Mouse (Mus musculus) stomach, embryonic 16.5 days (tissue): Measurements from ENCODE around the gene Atp6ap1l. TPM values are rescaled to one million over a fixed set of nuclear protein-coding genes. Genes with fewer than 3 reads are reported as not detected.

Experiments
- ATAC-seq: fragments of 200-750 bp; cut with Nextera tagmentation; 2 replicates; pipeline ENCODE4 v1.8.0; 2017; ENCODE audit warnings: moderate number of reproducible peaks, moderate TSS enrichment; ENCODE audit not compliant: insufficient read depth, low FRiP score
- H3K27ac ChIP-seq: fragments of 300-500 bp; sonication (generic); 2 replicates; pipeline ENCODE4 v1.5.1; 2014; ENCODE audit warnings: low read length
- H3K27me3 ChIP-seq: fragments of 300-500 bp; sonication (generic); 2 replicates; pipeline ENCODE4 v1.6.1; 2014; ENCODE audit warnings: low read length, control low read depth, mixed read lengths; ENCODE audit not compliant: control insufficient read depth, insufficient read depth
- H3K36me3 ChIP-seq: fragments of 300-500 bp; sonication (generic); 2 replicates; pipeline ENCODE4 v1.6.1; 2014; ENCODE audit warnings: low read length; ENCODE audit not compliant: control insufficient read depth, insufficient read depth
- H3K4me1 ChIP-seq: fragments of 300-500 bp; sonication (generic); 2 replicates; pipeline ENCODE4 v1.6.1; 2014; ENCODE audit warnings: low read length, control low read depth, mixed read lengths; ENCODE audit not compliant: control insufficient read depth, insufficient read depth
- H3K4me2 ChIP-seq: fragments of 300-500 bp; sonication (generic); 2 replicates; pipeline ENCODE4 v1.6.1; 2014; ENCODE audit warnings: low read depth, low read length, mixed read lengths
- H3K4me3 ChIP-seq: fragments of 300-500 bp; sonication (generic); replicated peaks from 2 replicates; pipeline ENCODE4 v1.5.1; 2014; ENCODE audit warnings: mild to moderate bottlenecking, low read length
- H3K9ac ChIP-seq: fragments of 300-500 bp; sonication (generic); 2 replicates; pipeline ENCODE4 v1.6.1; 2014; ENCODE audit warnings: low read length
- H3K9me3 ChIP-seq: fragments of 300-500 bp; sonication (generic); replicated peaks from 2 replicates; pipeline ENCODE4 v1.6.1; 2016; ENCODE audit warnings: low read length, control low read depth; ENCODE audit not compliant: control insufficient read depth
- WGBS: fragments of 180-500 bp; shearing (Covaris S2); extraction: QIAGEN DNeasy Blood & Tissue Kit; methylation state at CpG from one replicate; pipeline ENCODE4 v1.1.7; 2014; 5-methylcytosine and 5-hydroxymethylcytosine counted together
- polyA plus RNA-seq: library from polyadenylated mRNA; unstranded; fragments of >200 nt; fragmentation: Nextera tagmentation; extraction: Ambion mirVana; gene quantifications from 2 replicates; pipeline ENCODE4 v1.2.1, GENCODE M21; 2015

The Atp6ap1l gene
- polyA plus RNA-seq, 1 experiment from 2014 or later: not detected

DNA sequence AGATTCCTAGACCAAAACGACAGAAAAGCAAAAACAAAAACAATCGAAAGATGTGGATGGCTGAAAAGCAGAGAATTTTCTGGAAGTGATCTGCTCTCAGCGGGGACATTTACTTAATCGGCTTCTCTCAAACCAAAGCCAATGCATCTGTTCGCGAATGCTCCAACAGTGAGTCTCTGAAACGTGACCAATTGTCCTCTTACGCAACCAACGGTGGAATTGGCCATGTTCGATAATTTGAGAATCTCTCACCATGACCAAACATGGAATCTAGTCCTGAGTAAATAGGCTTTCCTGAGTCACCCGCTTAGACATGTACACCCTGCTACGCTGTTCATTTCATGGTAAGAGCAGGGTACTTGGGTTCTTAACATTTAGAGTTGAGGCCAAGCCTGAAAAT, 8.3 kb downstream of the Atp6ap1l start:
- WGBS: 93% methylated on average over 12 of the region's 12 CpGs

GRCm38 (mm10) chr13:90896098-90896497, 9.1 kb downstream of the Atp6ap1l start:
- H3K4me2 ChIP-seq: no peak overlapping the region
- ATAC-seq: no peak

More for the DNA sequence above, 8.3 kb downstream of the Atp6ap1l start:
- H3K9me3 ChIP-seq: no peaks in the 10 kb centered on the region
- no peak overlapping the region for H3K9ac ChIP-seq
- no peaks in the 10 kb centered on the region for H3K4me1 ChIP-seq
- H3K36me3 ChIP-seq: no peaks in the 10 kb centered on the region
- no peak for ATAC-seq
- H3K27me3 ChIP-seq: no peaks in the 10 kb centered on the region
- H3K4me2 ChIP-seq: no peak overlapping the region
- H3K27ac ChIP-seq: no peak overlapping the region
- H3K4me3 ChIP-seq: no peak overlapping the region

GRCm38 (mm10) chr13:90894819-90895218, 10.3 kb downstream of the Atp6ap1l start:
- 87% methylated on average over 4 of the region's 4 CpGs for WGBS
- Histone ChIP-seq H3K4me1 (no peaks in the 10 kb centered on the region), H3K9ac (no peak overlapping the region), H3K9me3 (no peaks in the 10 kb centered on the region), H3K27ac (no peak overlapping the region), H3K36me3 (no peaks in the 10 kb centered on the region), H3K4me3 (no peak overlapping the region), H3K27me3 (no peaks in the 10 kb centered on the region), H3K4me2 (no peak overlapping the region)
- no peak for ATAC-seq

More at GRCm38 (mm10) chr13:90896098-90896497, 9.1 kb downstream of the Atp6ap1l start:
- no peaks in the 10 kb centered on the region for H3K36me3 ChIP-seq
- no peak overlapping the region for H3K27ac ChIP-seq
- no peaks in the 10 kb centered on the region for H3K27me3 ChIP-seq
- no peaks in the 10 kb centered on the region for H3K9me3 ChIP-seq
- H3K4me1 ChIP-seq: no peaks in the 10 kb centered on the region
- 57% methylated on average over 2 of the region's 2 CpGs for WGBS
- no peak overlapping the region for H3K9ac ChIP-seq
- no peak overlapping the region for H3K4me3 ChIP-seq

DNA sequence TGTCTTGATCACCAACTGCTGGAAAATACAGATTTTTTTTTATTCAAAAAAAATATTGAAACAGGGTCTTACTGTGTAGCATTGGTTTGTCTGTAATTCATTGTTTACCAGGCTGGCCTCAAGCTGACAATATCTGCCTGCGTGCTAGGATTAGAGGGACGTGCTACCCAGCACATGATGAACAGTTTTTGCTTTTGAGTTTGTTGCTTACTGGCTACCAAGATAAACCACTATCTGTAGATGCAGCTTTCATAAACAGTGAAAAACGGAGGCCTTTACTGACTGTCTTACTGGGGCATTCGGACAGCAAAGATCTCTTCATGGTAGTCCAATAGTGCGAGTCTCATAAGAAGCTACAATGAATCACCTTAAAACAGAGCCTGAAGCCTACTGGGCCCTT, 15.0 kb downstream of the Atp6ap1l start:
- Histone ChIP-seq H3K27me3 (no peaks in the 10 kb centered on the region), H3K27ac (no peak overlapping the region), H3K4me2 (no peak overlapping the region), H3K4me3 (no peak overlapping the region), H3K36me3 (no peaks in the 10 kb centered on the region), H3K4me1 (peaks cover 8% of the 10 kb centered on the region; the same call in 1 of the 2 replicates), H3K9ac (no peak overlapping the region), H3K9me3 (no peaks in the 10 kb centered on the region)
- WGBS: 82% methylated on average over 5 of the region's 5 CpGs
- no peak for ATAC-seq

DNA sequence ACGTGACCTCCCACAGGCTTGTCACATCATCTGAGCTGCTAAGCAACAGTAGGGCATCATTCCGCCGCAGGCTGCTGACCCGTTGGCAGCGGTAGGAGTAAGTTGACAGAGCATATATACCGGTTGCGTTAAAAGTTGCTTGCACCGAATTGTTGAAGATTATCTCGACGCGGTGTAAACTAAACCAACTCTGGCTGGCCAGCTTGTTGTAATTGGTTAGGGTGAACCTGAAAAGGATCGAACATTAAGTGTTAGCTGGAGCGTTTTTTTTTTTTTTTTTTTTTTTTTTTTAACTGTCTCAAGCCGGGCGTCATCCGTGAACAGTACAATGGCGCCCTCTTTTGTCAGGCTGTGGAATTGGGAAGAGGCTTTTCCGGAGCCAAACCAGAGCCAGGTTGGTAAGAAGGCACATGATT, 18.6 kb downstream of the Atp6ap1l start:
- Histone ChIP-seq H3K27ac (no peak overlapping the region), H3K27me3 (no peaks in the 10 kb centered on the region), H3K4me3 (peak overlapping the region; percentile 53), H3K9ac (peak overlapping the region; percentile 56; the same call in 1 of the 2 replicates), H3K4me1 (peaks cover 8% of the 10 kb centered on the region; the same call in 1 of the 2 replicates), H3K4me2 (peak overlapping the region; percentile 85), H3K36me3 (no peaks in the 10 kb centered on the region), H3K9me3 (no peaks in the 10 kb centered on the region)
- WGBS: under 1% methylated on average over 18 of the region's 18 CpGs
- ATAC-seq: peak; percentile 44; the same call in 1 of the 2 replicates

- Histone ChIP-seq H3K27ac (no peak overlapping the region), H3K4me2 (peak overlapping the region; percentile 85), H3K9ac (peak overlapping the region; percentile 56; the same call in 1 of the 2 replicates), H3K4me1 (peaks cover 8% of the 10 kb centered on the region; the same call in 1 of the 2 replicates), H3K9me3 (no peaks in the 10 kb centered on the region), H3K36me3 (no peaks in the 10 kb centered on the region), H3K27me3 (no peaks in the 10 kb centered on the region), H3K4me3 (peak overlapping the region; percentile 53)
- no peak for ATAC-seq
- WGBS: 30% methylated on average over 13 of the region's 13 CpGs
These were observed 19.2 kb downstream of the Atp6ap1l start for GRCm38 (mm10) chr13:90885856-90886532.

DNA sequence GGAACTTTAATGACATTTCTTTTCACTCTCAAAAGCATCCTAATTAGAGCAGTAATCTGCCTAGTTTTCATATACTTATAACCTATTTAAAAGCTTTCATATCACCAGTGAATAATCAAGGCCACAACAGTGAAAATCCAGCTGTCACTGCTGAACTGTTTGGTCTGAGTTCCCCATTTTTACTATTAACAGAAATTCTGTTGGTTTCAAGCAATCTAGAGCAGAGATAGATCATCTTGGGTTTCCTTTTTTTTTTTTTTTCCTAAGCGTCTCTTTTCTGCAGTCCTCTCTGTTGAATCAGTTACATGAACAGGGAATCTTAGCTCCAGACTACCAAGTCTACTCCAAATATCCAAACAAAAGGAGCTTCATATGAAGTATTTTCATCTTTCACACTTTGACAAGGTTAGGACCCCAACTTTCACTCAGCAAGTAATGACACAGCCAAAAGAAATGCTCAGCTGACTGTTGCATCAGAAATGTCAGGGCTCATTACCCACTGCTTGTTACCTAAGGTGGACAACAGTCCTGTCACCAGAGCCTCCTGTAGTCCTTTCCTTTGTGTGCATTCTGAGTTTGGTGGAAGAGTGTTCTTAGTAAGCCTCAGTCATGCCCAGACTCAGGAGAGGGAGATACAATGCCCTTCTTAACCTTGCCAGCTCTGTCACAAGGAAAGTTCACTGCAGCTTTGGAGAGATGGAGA, 23.3 kb downstream of the Atp6ap1l start:
- H3K27me3 ChIP-seq: no peaks in the 10 kb centered on the region
- WGBS: 73% methylated on average over 1 of the region's 1 CpGs
- no peaks in the 10 kb centered on the region for H3K9me3 ChIP-seq
- H3K9ac ChIP-seq: no peak overlapping the region
- no peak overlapping the region for H3K4me3 ChIP-seq
- peaks cover 8% of the 10 kb centered on the region; the same call in 1 of the 2 replicates for H3K4me1 ChIP-seq
- no peak for ATAC-seq
- H3K4me2 ChIP-seq: no peak overlapping the region
- H3K27ac ChIP-seq: no peak overlapping the region
- no peaks in the 10 kb centered on the region for H3K36me3 ChIP-seq

- no peak overlapping the region for H3K27ac ChIP-seq
- no peaks in the 10 kb centered on the region for H3K4me1 ChIP-seq
- no peak overlapping the region for H3K4me3 ChIP-seq
- ATAC-seq: no peak
- no peaks in the 10 kb centered on the region for H3K36me3 ChIP-seq
- no peaks in the 10 kb centered on the region for H3K27me3 ChIP-seq
- H3K4me2 ChIP-seq: no peak overlapping the region
- no peaks in the 10 kb centered on the region for H3K9me3 ChIP-seq
- H3K9ac ChIP-seq: no peak overlapping the region
- WGBS: 51% methylated on average over 4 of the region's 4 CpGs
These were observed 33.6 kb downstream of the Atp6ap1l start for GRCm38 (mm10) chr13:90871579-90871978.

GRCm38 (mm10) chr13:90869157-90869556, 36.0 kb downstream of the Atp6ap1l start:
- ATAC-seq: no peak
- H3K4me1 ChIP-seq: no peaks in the 10 kb centered on the region
- H3K4me2 ChIP-seq: no peak overlapping the region
- H3K9me3 ChIP-seq: no peaks in the 10 kb centered on the region
- H3K4me3 ChIP-seq: no peak overlapping the region
- WGBS: 42% methylated on average over 4 of the region's 4 CpGs
- no peaks in the 10 kb centered on the region for H3K27me3 ChIP-seq
- no peak overlapping the region for H3K9ac ChIP-seq
- no peak overlapping the region for H3K27ac ChIP-seq
- H3K36me3 ChIP-seq: no peaks in the 10 kb centered on the region
